Mouse (Mus musculus): ENCODE measurements around the gene Tspyl1. TPM values are rescaled to one million over a fixed set of nuclear protein-coding genes. Genes with fewer than 3 reads are reported as not detected.

The Tspyl1 gene
- polyA plus RNA-seq, 1 experiment from 2014 or later, result 67.7 TPM

GRCm38 (mm10) chr10:34309915-34310685, 28.1 kb downstream of the Tspyl1 start:
- H3K4me3 ChIP-seq, result no peak overlapping the region
- no peak overlapping the region for H3K9ac ChIP-seq
- ATAC-seq (ENCODE audit: extremely low read depth, insufficient number of reproducible peaks, low FRiP score, low TSS enrichment), result no peak
- H3K27me3 ChIP-seq (replicated peaks), result no peaks in the 10 kb centered on the region
- no peak overlapping the region; the same call in 1 of the 2 replicates for H3K27ac ChIP-seq (replicated peaks)
- H3K4me2 ChIP-seq, result peak overlapping the region; percentile 26; the same call in 1 of the 2 replicates
- WGBS, result 61% methylated on average over 9 of the region's 9 CpGs
- no peaks in the 10 kb centered on the region for H3K9me3 ChIP-seq
- H3K4me1 ChIP-seq, result peaks cover 9% of the 10 kb centered on the region
- H3K36me3 ChIP-seq, result peaks cover 3% of the 10 kb centered on the region; the same call in 1 of the 2 replicates

DNA sequence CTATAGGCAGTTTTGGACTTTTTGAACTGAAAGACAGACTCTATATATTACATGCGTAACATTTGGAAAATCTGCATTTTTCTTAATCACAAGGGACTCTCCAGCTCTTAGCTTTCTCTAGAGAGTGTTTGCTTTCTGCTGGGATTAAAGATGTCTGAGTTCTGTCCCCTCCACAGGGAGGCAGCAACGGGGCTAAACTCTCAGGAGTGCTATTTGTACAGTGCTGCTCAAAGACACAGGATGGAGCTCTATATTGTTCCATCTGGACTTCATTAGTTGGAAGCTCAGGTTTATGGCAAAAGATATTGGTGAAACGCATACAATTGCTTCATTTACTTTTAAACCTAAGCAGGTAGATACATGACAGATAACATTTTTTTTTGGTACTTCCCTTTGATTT, 30.5 kb downstream of the Tspyl1 start:
- ATAC-seq (ENCODE audit: extremely low read depth, insufficient number of reproducible peaks, low FRiP score, low TSS enrichment), result no peak
- Histone ChIP-seq H3K36me3 (peaks cover 3% of the 10 kb centered on the region; the same call in 1 of the 2 replicates), H3K9ac (no peak overlapping the region), H3K9me3 (no peaks in the 10 kb centered on the region), H3K4me3 (no peak overlapping the region), H3K4me2 (no peak overlapping the region), H3K27ac (replicated peaks) (no peak overlapping the region), H3K27me3 (replicated peaks) (no peaks in the 10 kb centered on the region), H3K4me1 (peaks cover 17% of the 10 kb centered on the region)
- WGBS, result 67% methylated on average over 3 of the region's 3 CpGs

DNA sequence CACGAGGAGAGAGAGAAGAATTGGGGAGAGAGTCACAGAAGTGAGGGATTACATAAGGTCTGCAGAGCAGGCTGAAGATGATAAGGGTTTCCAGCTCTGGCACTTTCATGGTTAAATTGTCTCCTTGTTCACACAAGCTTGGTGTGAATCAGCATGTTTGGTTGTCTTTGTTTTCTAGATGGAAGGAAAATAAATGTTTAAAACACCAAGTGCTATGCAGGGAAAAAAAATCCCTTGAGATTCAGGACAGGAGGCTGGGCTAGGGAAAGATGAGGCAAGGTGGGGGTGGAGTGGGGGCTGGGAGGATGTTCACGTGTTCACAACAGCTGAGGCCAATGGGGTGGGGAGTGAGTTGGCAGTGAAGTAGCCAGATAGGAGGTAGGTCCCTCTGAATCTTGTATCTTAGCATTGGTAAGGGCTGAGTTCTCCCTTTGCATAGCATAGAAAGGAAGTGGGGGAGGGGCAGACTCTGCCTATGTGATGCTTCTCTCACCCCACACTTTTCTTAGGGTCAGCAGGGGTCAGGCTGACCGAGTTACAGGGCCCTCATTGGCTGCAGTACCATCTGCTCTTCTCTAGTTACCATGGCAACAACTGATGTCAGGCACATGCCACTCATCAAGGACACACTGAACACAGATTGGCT, 34.7 kb downstream of the Tspyl1 start:
- Histone ChIP-seq H3K4me2 (peak overlapping the region; percentile 20; the same call in 1 of the 2 replicates), H3K4me3 (no peak overlapping the region), H3K36me3 (peaks cover 3% of the 10 kb centered on the region; the same call in 1 of the 2 replicates), H3K9me3 (no peaks in the 10 kb centered on the region), H3K27me3 (replicated peaks) (no peaks in the 10 kb centered on the region), H3K9ac (no peak overlapping the region), H3K4me1 (peaks cover 15% of the 10 kb centered on the region), H3K27ac (replicated peaks) (no peak overlapping the region)
- 4% methylated on average over 3 of the region's 3 CpGs for WGBS
- ATAC-seq (ENCODE audit: extremely low read depth, insufficient number of reproducible peaks, low FRiP score, low TSS enrichment), result no peak

DNA sequence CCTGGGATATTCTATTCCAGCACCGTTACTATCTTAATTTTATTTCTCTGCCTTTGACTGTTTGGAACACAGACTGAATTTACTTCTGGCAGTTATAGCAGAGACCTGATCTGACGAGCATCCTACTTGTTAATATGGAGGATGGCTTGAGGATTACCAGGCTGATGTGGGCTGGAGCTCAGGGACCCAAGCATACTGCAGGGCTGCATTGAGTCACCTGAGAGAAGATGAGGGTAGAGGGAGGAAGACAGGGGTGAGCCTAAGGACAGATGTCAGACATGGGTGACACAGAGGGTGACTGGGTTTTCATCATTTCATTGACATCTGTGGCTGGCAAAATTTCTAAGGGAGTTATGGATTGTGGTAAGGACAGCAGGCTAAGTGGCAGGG, 35.2 kb downstream of the Tspyl1 start:
- no peak for ATAC-seq (ENCODE audit: extremely low read depth, insufficient number of reproducible peaks, low FRiP score, low TSS enrichment)
- H3K4me1 ChIP-seq, result peaks cover 15% of the 10 kb centered on the region
- peaks cover 8% of the 10 kb centered on the region for H3K36me3 ChIP-seq
- 41% methylated on average over 2 of the region's 2 CpGs for WGBS
- no peak overlapping the region for H3K4me3 ChIP-seq
- no peaks in the 10 kb centered on the region for H3K9me3 ChIP-seq
- no peaks in the 10 kb centered on the region for H3K27me3 ChIP-seq (replicated peaks)
- no peak overlapping the region for H3K27ac ChIP-seq (replicated peaks)
- H3K4me2 ChIP-seq, result no peak overlapping the region
- no peak overlapping the region for H3K9ac ChIP-seq

DNA sequence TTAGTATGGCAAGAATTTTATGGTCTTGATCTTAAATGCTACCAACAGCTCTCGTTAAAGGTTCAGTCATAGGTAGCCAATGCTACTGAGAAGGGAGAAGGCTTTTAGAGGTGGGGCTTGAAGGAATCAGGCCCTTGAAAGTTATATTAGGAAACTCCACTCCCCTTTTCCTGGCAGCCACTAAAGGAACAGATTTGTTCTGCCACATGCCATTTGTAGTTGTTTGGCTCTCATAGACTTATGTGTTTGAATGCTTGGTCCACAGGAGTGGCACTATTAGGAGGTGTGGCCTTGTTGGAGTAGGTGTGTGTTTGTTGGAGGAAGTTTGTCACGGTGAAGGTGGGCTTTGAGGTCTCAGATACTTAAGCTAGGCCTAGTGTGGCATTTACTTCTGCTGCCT, 38.8 kb downstream of the Tspyl1 start:
- no peak overlapping the region for H3K4me3 ChIP-seq
- peak overlapping the region; percentile 36; the same call in 1 of the 2 replicates for H3K27ac ChIP-seq (replicated peaks)
- no peak for ATAC-seq (ENCODE audit: extremely low read depth, insufficient number of reproducible peaks, low FRiP score, low TSS enrichment)
- H3K9ac ChIP-seq, result no peak overlapping the region
- WGBS, result 58% methylated on average over 2 of the region's 2 CpGs
- H3K4me2 ChIP-seq, result no peak overlapping the region
- peaks cover 5% of the 10 kb centered on the region; the same call in 1 of the 2 replicates for H3K36me3 ChIP-seq
- H3K27me3 ChIP-seq (replicated peaks), result no peaks in the 10 kb centered on the region
- peaks cover 15% of the 10 kb centered on the region for H3K4me1 ChIP-seq
- no peaks in the 10 kb centered on the region for H3K9me3 ChIP-seq

DNA sequence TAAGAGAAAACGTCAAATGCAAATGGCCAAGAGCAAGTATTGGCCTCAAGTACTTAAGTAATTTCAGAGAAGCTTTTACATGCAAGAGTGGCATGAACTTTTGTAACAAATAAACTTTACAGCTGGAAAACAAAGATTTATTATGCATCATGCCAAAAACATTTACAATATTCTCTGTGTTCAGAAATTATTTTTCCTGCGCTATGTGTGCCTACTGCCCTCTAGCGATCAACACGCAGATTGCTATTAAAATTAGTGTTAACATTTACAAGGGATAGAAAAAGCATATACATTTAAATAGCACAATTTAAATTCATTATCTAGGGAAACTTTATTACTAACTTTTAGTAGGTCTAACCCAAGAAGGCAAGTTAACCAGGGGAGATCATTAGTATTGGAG, 44.7 kb downstream of the Tspyl1 start:
- no peak overlapping the region for H3K4me3 ChIP-seq
- H3K36me3 ChIP-seq, result peaks cover 5% of the 10 kb centered on the region; the same call in 1 of the 2 replicates
- H3K9me3 ChIP-seq, result no peaks in the 10 kb centered on the region
- ATAC-seq (ENCODE audit: extremely low read depth, insufficient number of reproducible peaks, low FRiP score, low TSS enrichment), result no peak
- H3K4me2 ChIP-seq, result no peak overlapping the region
- H3K27ac ChIP-seq (replicated peaks), result no peak overlapping the region
- 0 out of 2 replicates have a peak, but pooled peaks cover 2% of the 10 kb centered on the region for H3K4me1 ChIP-seq
- H3K27me3 ChIP-seq (replicated peaks), result no peaks in the 10 kb centered on the region
- no peak overlapping the region for H3K9ac ChIP-seq
- WGBS, result 24% methylated on average over 4 of the region's 4 CpGs

GRCm38 (mm10) chr10:34327144-34327543, 45.2 kb downstream of the Tspyl1 start:
- no peak overlapping the region for H3K9ac ChIP-seq
- H3K4me1 ChIP-seq, result 0 out of 2 replicates have a peak, but pooled peaks cover 2% of the 10 kb centered on the region
- H3K4me2 ChIP-seq, result no peak overlapping the region
- H3K27me3 ChIP-seq (replicated peaks), result no peaks in the 10 kb centered on the region
- H3K27ac ChIP-seq (replicated peaks), result no peak overlapping the region
- no peak for ATAC-seq (ENCODE audit: extremely low read depth, insufficient number of reproducible peaks, low FRiP score, low TSS enrichment)
- WGBS, result 50% methylated on average over 5 of the region's 5 CpGs
- H3K9me3 ChIP-seq, result no peaks in the 10 kb centered on the region
- no peak overlapping the region for H3K4me3 ChIP-seq
- H3K36me3 ChIP-seq, result peaks cover under 1% of the 10 kb centered on the region; the same call in 1 of the 2 replicates

DNA sequence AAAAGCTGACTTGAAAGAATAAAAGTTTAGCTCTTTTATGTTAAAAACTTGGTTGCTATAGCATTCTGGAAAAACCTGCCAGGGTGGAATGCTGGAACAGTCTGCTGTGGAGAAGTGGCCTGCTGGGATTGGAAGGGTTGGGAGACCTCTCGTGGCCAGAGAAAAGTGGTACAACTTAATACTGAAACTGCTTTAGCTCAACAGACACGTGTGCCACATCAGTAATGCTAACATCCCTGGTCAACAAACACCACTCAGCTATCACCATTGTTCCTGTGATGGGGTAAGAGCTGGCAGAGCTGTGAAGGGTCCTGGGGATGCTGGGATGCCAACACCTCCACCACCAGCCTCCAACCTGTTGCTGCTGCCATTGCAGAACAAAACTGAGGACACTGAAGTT, 46.3 kb downstream of the Tspyl1 start:
- H3K27ac ChIP-seq (replicated peaks), result no peak overlapping the region
- no peaks in the 10 kb centered on the region for H3K27me3 ChIP-seq (replicated peaks)
- 0 out of 2 replicates have a peak, but pooled peaks cover 2% of the 10 kb centered on the region for H3K4me1 ChIP-seq
- H3K4me2 ChIP-seq, result peak overlapping the region; percentile 52
- H3K4me3 ChIP-seq, result no peak overlapping the region
- 0 out of 2 replicates have a peak overlapping the region, but pooled peaks have one; percentile 28 for H3K9ac ChIP-seq
- H3K9me3 ChIP-seq, result no peaks in the 10 kb centered on the region
- H3K36me3 ChIP-seq, result no peaks in the 10 kb centered on the region
- ATAC-seq (ENCODE audit: extremely low read depth, insufficient number of reproducible peaks, low FRiP score, low TSS enrichment), result no peak
- 0% methylated on average over 2 of the region's 2 CpGs for WGBS

Other genes with a start within 250 kb of the Tspyl1 start
- gene Trappc3l, start 244.6 kb upstream of the Tspyl1 start, polyA plus RNA-seq (2015; fragmentation: Nextera tagmentation; extraction: Ambion mirVana), result not detected in 2 replicates
- gene Calhm4, start 237.9 kb upstream of the Tspyl1 start, polyA plus RNA-seq (2015; fragmentation: Nextera tagmentation; extraction: Ambion mirVana), result not detected in 2 replicates
- 1.5 and 1.7 TPM in 2 replicates for gene Calhm5, start 185.7 kb upstream of the Tspyl1 start, polyA plus RNA-seq (2015; fragmentation: Nextera tagmentation; extraction: Ambion mirVana)
- gene Calhm6, start 154.2 kb upstream of the Tspyl1 start, polyA plus RNA-seq (2015; fragmentation: Nextera tagmentation; extraction: Ambion mirVana), result 0.50 and 0.53 TPM in 2 replicates
- gene Dse, start 74.5 kb upstream of the Tspyl1 start, polyA plus RNA-seq (2015; fragmentation: Nextera tagmentation; extraction: Ambion mirVana), result 13.6 and 15.2 TPM in 2 replicates
- 16.9 and 19.7 TPM in 2 replicates for gene Tspyl4, start 15.3 kb downstream of the Tspyl1 start, polyA plus RNA-seq (2015; fragmentation: Nextera tagmentation; extraction: Ambion mirVana)
- 0.09 TPM in 2 replicates for gene Col10a1, start 107.8 kb downstream of the Tspyl1 start, polyA plus RNA-seq (2015; fragmentation: Nextera tagmentation; extraction: Ambion mirVana)
- gene Nt5dc1, start 136.4 kb downstream of the Tspyl1 start, polyA plus RNA-seq (2015; fragmentation: Nextera tagmentation; extraction: Ambion mirVana), result 5.6 TPM in 2 replicates
- gene Frk, start 201.2 kb downstream of the Tspyl1 start, polyA plus RNA-seq (2015; fragmentation: Nextera tagmentation; extraction: Ambion mirVana), result 4.3 and 5.7 TPM in 2 replicates

All from heart, embryonic 13.5 days (tissue).